Mouse (Mus musculus): Measurements from ENCODE around the gene Fam149b.

Fam149b gene

GRCm38 (mm10) chr14:20377112-20377521, 29.2 kb downstream of the Fam149b start:
- H3K36me3 ChIP-seq (ENCODE audit: control insufficient read depth, insufficient read depth, low read length, poor library complexity, severe bottlenecking): peaks cover 13% of the 10 kb centered on the region
- DNase-seq (ENCODE audit: low read depth, low spot score): no peak
- no peaks in the 10 kb centered on the region for H3K27me3 ChIP-seq (ENCODE audit: control insufficient read depth, insufficient read depth, low read length, poor library complexity, severe bottlenecking)

- Histone ChIP-seq H3K27me3 (ENCODE audit: control insufficient read depth, insufficient read depth, low read length, poor library complexity, severe bottlenecking) (no peaks in the 10 kb centered on the region), H3K36me3 (ENCODE audit: control insufficient read depth, insufficient read depth, low read length, poor library complexity, severe bottlenecking) (peaks cover 10% of the 10 kb centered on the region)
- DNase-seq (ENCODE audit: low read depth, low spot score): peak; percentile 88
Observed at GRCm38 (mm10) chr14:20378313-20379061, 30.5 kb downstream of the Fam149b start.

GRCm38 (mm10) chr14:20379087-20379640, 31.2 kb downstream of the Fam149b start:
- H3K36me3 ChIP-seq (ENCODE audit: control insufficient read depth, insufficient read depth, low read length, poor library complexity, severe bottlenecking): peaks cover 7% of the 10 kb centered on the region; the same call in 1 of the 2 replicates
- H3K27me3 ChIP-seq (ENCODE audit: control insufficient read depth, insufficient read depth, low read length, poor library complexity, severe bottlenecking): no peaks in the 10 kb centered on the region
- peak; percentile 59 for DNase-seq (ENCODE audit: low read depth, low spot score)

- peak; percentile 84 for DNase-seq (ENCODE audit: low read depth, low spot score)
- H3K36me3 ChIP-seq (ENCODE audit: control insufficient read depth, insufficient read depth, low read length, poor library complexity, severe bottlenecking): peaks cover 5% of the 10 kb centered on the region; the same call in 1 of the 2 replicates
- no peaks in the 10 kb centered on the region for H3K27me3 ChIP-seq (ENCODE audit: control insufficient read depth, insufficient read depth, low read length, poor library complexity, severe bottlenecking)
Observed at GRCm38 (mm10) chr14:20379753-20380430, 31.9 kb downstream of the Fam149b start.

GRCm38 (mm10) chr14:20388441-20389129, 40.6 kb downstream of the Fam149b start, which contains the start of gene Dnajc9:
TSS of gene Dnajc9 (minus strand) at chr14:20388910.
- H3K27me3 ChIP-seq (ENCODE audit: control insufficient read depth, insufficient read depth, low read length, poor library complexity, severe bottlenecking): no peaks in the 10 kb centered on the region
- peaks cover 2% of the 10 kb centered on the region; the same call in 1 of the 2 replicates for H3K36me3 ChIP-seq (ENCODE audit: control insufficient read depth, insufficient read depth, low read length, poor library complexity, severe bottlenecking)
- peak; percentile 92 for DNase-seq (ENCODE audit: low read depth, low spot score)

- H3K27me3 ChIP-seq (ENCODE audit: control insufficient read depth, insufficient read depth, low read length, poor library complexity, severe bottlenecking): no peaks in the 10 kb centered on the region
- DNase-seq (ENCODE audit: low read depth, low spot score): no peak
- H3K36me3 ChIP-seq (ENCODE audit: control insufficient read depth, insufficient read depth, low read length, poor library complexity, severe bottlenecking): peaks cover 2% of the 10 kb centered on the region; the same call in 1 of the 2 replicates
Observed at GRCm38 (mm10) chr14:20389446-20390079, 41.6 kb downstream of the Fam149b start.

GRCm38 (mm10) chr14:20392326-20392725, 44.4 kb downstream of the Fam149b start:
- DNase-seq (ENCODE audit: low read depth, low spot score): no peak
- H3K27me3 ChIP-seq (ENCODE audit: control insufficient read depth, insufficient read depth, low read length, poor library complexity, severe bottlenecking): no peaks in the 10 kb centered on the region
- H3K36me3 ChIP-seq (ENCODE audit: control insufficient read depth, insufficient read depth, low read length, poor library complexity, severe bottlenecking): 0 out of 2 replicates have a peak, but pooled peaks cover 2% of the 10 kb centered on the region

- peak; percentile 98 for DNase-seq (ENCODE audit: low read depth, low spot score)
- Histone ChIP-seq H3K27me3 (ENCODE audit: control insufficient read depth, insufficient read depth, low read length, poor library complexity, severe bottlenecking) (no peaks in the 10 kb centered on the region), H3K36me3 (ENCODE audit: control insufficient read depth, insufficient read depth, low read length, poor library complexity, severe bottlenecking) (0 out of 2 replicates have a peak, but pooled peaks cover 2% of the 10 kb centered on the region)
Observed at GRCm38 (mm10) chr14:20393205-20393913, 45.4 kb downstream of the Fam149b start, which contains the start of gene Mrps16. TSS of gene Mrps16 (minus strand) at chr14:20393634.

GRCm38 (mm10) chr14:20397220-20397619, 49.3 kb downstream of the Fam149b start:
- DNase-seq (ENCODE audit: low read depth, low spot score): no peak
- no peaks in the 10 kb centered on the region for H3K36me3 ChIP-seq (ENCODE audit: control insufficient read depth, insufficient read depth, low read length, poor library complexity, severe bottlenecking)

GRCm38 (mm10) chr14:20398864-20399263, 50.9 kb downstream of the Fam149b start:
- Histone ChIP-seq H3K36me3 (ENCODE audit: control insufficient read depth, insufficient read depth, low read length, poor library complexity, severe bottlenecking) (no peaks in the 10 kb centered on the region), H3K27me3 (ENCODE audit: control insufficient read depth, insufficient read depth, low read length, poor library complexity, severe bottlenecking) (no peaks in the 10 kb centered on the region)
- DNase-seq (ENCODE audit: low read depth, low spot score): peak; percentile 70

More at GRCm38 (mm10) chr14:20397220-20397619, 49.3 kb downstream of the Fam149b start:
- H3K27me3 ChIP-seq (ENCODE audit: control insufficient read depth, insufficient read depth, low read length, poor library complexity, severe bottlenecking): no peaks in the 10 kb centered on the region

- Histone ChIP-seq H3K27me3 (ENCODE audit: control insufficient read depth, insufficient read depth, low read length, poor library complexity, severe bottlenecking) (no peaks in the 10 kb centered on the region), H3K36me3 (ENCODE audit: control insufficient read depth, insufficient read depth, low read length, poor library complexity, severe bottlenecking) (no peaks in the 10 kb centered on the region)
- peak; percentile 63 for DNase-seq (ENCODE audit: low read depth, low spot score)
Observed at GRCm38 (mm10) chr14:20400071-20400470, 52.1 kb downstream of the Fam149b start.

- peak; percentile 8 for DNase-seq (ENCODE audit: low read depth, low spot score)
- Histone ChIP-seq H3K27me3 (ENCODE audit: control insufficient read depth, insufficient read depth, low read length, poor library complexity, severe bottlenecking) (no peaks in the 10 kb centered on the region), H3K36me3 (ENCODE audit: control insufficient read depth, insufficient read depth, low read length, poor library complexity, severe bottlenecking) (no peaks in the 10 kb centered on the region)
Observed at GRCm38 (mm10) chr14:20422257-20422656, 74.3 kb downstream of the Fam149b start.

- no peaks in the 10 kb centered on the region for H3K27me3 ChIP-seq (ENCODE audit: control insufficient read depth, insufficient read depth, low read length, poor library complexity, severe bottlenecking)
- no peak for DNase-seq (ENCODE audit: low read depth, low spot score)
- H3K36me3 ChIP-seq (ENCODE audit: control insufficient read depth, insufficient read depth, low read length, poor library complexity, severe bottlenecking): no peaks in the 10 kb centered on the region
Observed at GRCm38 (mm10) chr14:20423046-20423445, 75.1 kb downstream of the Fam149b start.
